Mouse (Mus musculus): ENCODE measurements around the gene Ryk.

DNA sequence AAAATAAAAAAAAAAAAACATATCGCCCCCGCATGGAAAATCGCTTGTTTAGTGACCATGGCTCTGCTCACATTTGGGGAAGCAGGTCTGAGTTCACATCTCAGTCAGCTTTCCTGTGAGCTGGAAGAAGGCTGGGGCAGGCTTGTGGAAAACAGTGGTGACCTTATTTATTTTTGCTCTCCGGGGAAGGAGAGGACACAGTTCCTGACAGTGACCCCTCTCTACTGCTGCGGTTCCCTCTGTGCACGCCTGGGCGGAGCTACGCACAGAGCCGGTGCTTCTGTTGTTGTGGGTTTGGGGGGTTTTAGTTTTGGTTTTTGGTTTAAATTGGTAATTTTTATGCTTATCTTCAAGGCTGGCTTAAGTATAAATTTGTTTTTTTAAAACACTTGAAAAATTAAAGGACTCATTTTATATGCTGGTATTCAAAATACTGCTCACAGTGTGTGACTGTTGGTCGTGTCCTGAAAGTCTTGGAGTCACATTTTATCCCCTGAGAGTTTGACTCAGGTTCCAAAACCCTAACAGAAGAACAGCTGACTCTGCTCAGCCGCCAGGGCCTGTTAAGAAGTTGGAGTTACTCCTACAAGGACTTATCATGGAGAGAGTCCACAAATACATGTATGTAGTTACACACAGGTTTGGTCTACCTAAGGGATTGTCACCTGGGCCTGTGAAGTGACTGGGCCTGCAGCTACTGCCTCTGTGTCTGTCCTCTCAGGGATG is 73.0 kb downstream of the Ryk start:
- TF ChIP-seq CTCF (IDR thresholded peaks at IDR 0.05; ENCODE audit: low read depth) (no peak), EP300 (IDR thresholded peaks at IDR 0.05; ENCODE audit: low read depth) (no peak)

Measured in heart, postnatal 0 days (tissue).